Comparison of ENCODE assay signal across 13 mouse cellular contexts in genomic region chr8:48313210-48313984, GRCm38 (mm10).
DNase-seq lines count a peak whose midpoint lies in the region; ATAC-seq and TF ChIP-seq lines count a peak whose summit lies in the region.
"Had no signal": no experiment of that assay in that cellular context is flagged by ENCODE, and none has a peak within 500 bp of the region (broad histone marks: within the 10 kb centered on the region; RNA-seq: fewer than 3 reads in every experiment).

No protein-coding gene starts in this region.

- H3K9ac ChIP-seq in lung, embryonic 14.5 days = no peak overlapping the region
- H3K9ac ChIP-seq: intestine, embryonic 15.5 days had no signal

- no peak overlapping the region for H3K4me3 ChIP-seq in lung, embryonic 14.5 days (ENCODE audit: low read depth, low read length)
- H3K4me3 ChIP-seq: intestine, embryonic 15.5 days; myocyte had no signal

- H3K27ac ChIP-seq in lung, embryonic 14.5 days (ENCODE audit: low read depth) = no peak overlapping the region
- H3K27ac ChIP-seq: intestine, embryonic 15.5 days had no signal

- H3K27me3 ChIP-seq in lung, embryonic 14.5 days (ENCODE audit: insufficient read depth, low read length) = no peaks in the 10 kb centered on the region
- H3K27me3 ChIP-seq: intestine, embryonic 15.5 days had no signal

- ATAC-seq in lung, embryonic 14.5 days (ENCODE audit: insufficient read depth) = no peak
- ATAC-seq: intestine, embryonic 15.5 days had no signal

- H3K4me1 ChIP-seq in lung, embryonic 14.5 days (ENCODE audit: insufficient read depth) = 0 out of 2 replicates have a peak, but pooled peaks cover 3% of the 10 kb centered on the region
- H3K4me1 ChIP-seq: intestine, embryonic 15.5 days had no signal

- WGBS in lung, embryonic 14.5 days = 62% methylated on average over 11 of the region's 11 CpGs

- intact Hi-C loops in gastrocnemius, postnatal 14 days (cut with DNase I; ENCODE audit: low total_unique reads) = no loop called here

- peak; percentile 22 to 66 for DNase-seq in cerebellum, postnatal 25 days
- DNase-seq in cerebellum, adult 9-11 months = no peak
- peak; percentile 51 for DNase-seq in gastrocnemius, postnatal 14 days
- DNase-seq in gastrocnemius, postnatal 25 days = no peak
- DNase-seq in lung, embryonic 14.5 days = peak; percentile 61
- DNase-seq in lung, postnatal 4 days = no peak
- DNase-seq in right cerebral cortex, postnatal 10 days (ENCODE audit: low spot score in 2 of 2) = peak; percentile 48 to 66
- no peak for DNase-seq in urinary bladder, postnatal 4 days (ENCODE audit: low spot score in 2 of 2)
- DNase-seq: kidney, postnatal 36 days; thymus, postnatal 14 days had no signal

- no peaks in the 10 kb centered on the region for H3K36me3 ChIP-seq in lung, embryonic 14.5 days (ENCODE audit: insufficient read depth)
- H3K36me3 ChIP-seq: G1E; intestine, embryonic 15.5 days had no signal

- no peak for TF ChIP-seq CTCF in lung, embryonic 14.5 days (IDR thresholded peaks at IDR 0.05; ENCODE audit: low read depth)

- H3K9me3 ChIP-seq in lung, embryonic 14.5 days (ENCODE audit: low read depth, low read length) = no peaks in the 10 kb centered on the region
- H3K9me3 ChIP-seq: intestine, embryonic 15.5 days had no signal

- H3K4me2 ChIP-seq in lung, embryonic 14.5 days = no peak overlapping the region
- H3K4me2 ChIP-seq: intestine, embryonic 15.5 days had no signal

Comparison
In these comparisons a context has a peak if more than half of its experiments do, and no peak if none do; other contexts are left out.
1. DNase-seq: peak in cerebellum, postnatal 25 days (2 of 2), gastrocnemius, postnatal 14 days (single experiment), lung, embryonic 14.5 days (single experiment) and right cerebral cortex, postnatal 10 days (2 of 2); none in cerebellum, adult 9-11 months (single experiment), gastrocnemius, postnatal 25 days (single experiment), lung, postnatal 4 days (0 of 2) and urinary bladder, postnatal 4 days (0 of 2).